Mouse (Mus musculus): ENCODE results near the gene Fam78b. TPM values are rescaled to one million over a fixed set of nuclear protein-coding genes. Genes with fewer than 3 reads are reported as not detected.

The Fam78b gene
- total RNA-seq, 1 experiment, result 0.98 TPM

DNA sequence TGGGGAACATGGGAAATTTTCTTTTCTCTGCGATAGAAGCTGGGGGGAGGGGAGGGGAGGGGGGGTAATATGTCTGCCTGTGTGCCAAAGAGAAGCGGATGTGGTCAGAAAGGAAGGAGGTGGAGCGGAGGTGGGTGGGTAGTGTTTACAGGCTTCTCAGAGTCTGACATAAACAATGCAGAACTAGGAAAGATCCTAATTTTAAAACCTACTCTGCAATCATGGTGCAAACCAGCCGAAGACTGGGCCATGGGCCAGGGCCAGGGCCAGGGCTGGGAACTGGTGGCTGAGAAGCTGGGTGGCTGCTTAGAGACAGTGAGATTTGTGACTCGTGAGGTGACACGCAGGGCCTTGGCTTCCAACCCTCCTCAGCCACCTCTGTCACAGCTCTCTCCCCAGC is 69.1 kb downstream of the Fam78b start:
- no peaks in the 10 kb centered on the region for H3K36me3 ChIP-seq (ENCODE audit: control insufficient read depth, insufficient read depth, low read length, poor library complexity, severe bottlenecking)
- no peaks in the 10 kb centered on the region for H3K9me3 ChIP-seq (ENCODE audit: control insufficient read depth, insufficient read depth, low read depth, low read length)
- no peak overlapping the region for H3K27ac ChIP-seq (ENCODE audit: insufficient read depth, low read depth, low read length, poor library complexity, severe bottlenecking)
- no peaks in the 10 kb centered on the region; a peak in 1 of 4 replicates for H3K4me1 ChIP-seq (ENCODE audit: control insufficient read depth in 2 of 2, insufficient read depth in 2 of 2, low read length in 2 of 2, poor library complexity in 1 of 2)
- no peak overlapping the region for H3K4me3 ChIP-seq (ENCODE audit: insufficient read depth in 1 of 2, low read depth in 1 of 2, low read length in 2 of 2, poor library complexity in 1 of 2, severe bottlenecking in 1 of 2)
- no peak overlapping the region for H3K9ac ChIP-seq (ENCODE audit: insufficient read depth, low read depth, low read length, poor library complexity, severe bottlenecking)
- DNase-seq (ENCODE audit: low read depth, low spot score), result no peak
- in situ Hi-C loops (cut with MboI; ENCODE audit: low sequenced_read_pairs in 2 of 2, unreplicated experiment in 2 of 2), result no loop called here
- no peak for TF ChIP-seq ZC3H11A (IDR thresholded peaks at IDR 0.05; ENCODE audit: borderline replicate concordance, low read depth, low read length)
- no peak for TF ChIP-seq CHD2 (IDR thresholded peaks at IDR 0.05; ENCODE audit: low read depth, low read length)
- TF ChIP-seq ZNF384 (IDR thresholded peaks at IDR 0.05; ENCODE audit: low read depth, low read length), result no peak
- no peak for TF ChIP-seq MAFK (IDR thresholded peaks at IDR 0.05; ENCODE audit: insufficient read depth, low read depth, low read length)

DNA sequence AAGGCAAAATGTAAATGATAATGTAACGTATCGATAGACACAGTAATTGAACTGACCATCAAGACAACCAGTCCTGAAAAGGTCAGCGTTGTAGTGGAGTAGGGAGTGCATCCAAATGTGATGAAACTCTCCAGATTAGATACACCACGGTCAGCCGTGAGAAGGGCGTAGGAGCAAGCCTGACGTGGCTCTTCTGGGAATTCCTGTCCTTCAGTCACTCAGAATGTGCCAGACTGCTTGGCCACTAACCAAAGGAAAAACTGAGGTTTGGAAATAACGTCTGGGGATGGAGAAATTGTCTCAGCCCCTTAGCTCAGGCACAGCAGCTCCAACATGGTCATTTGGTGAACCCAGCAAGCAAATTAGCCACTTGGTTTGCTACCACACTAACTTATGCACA is 74.5 kb downstream of the Fam78b start:
- in situ Hi-C loops (cut with MboI; ENCODE audit: low sequenced_read_pairs in 2 of 2, unreplicated experiment in 2 of 2), result no loop called here
- H3K4me1 ChIP-seq (ENCODE audit: control insufficient read depth in 2 of 2, insufficient read depth in 2 of 2, low read length in 2 of 2, poor library complexity in 1 of 2), result no peaks in the 10 kb centered on the region
- H3K36me3 ChIP-seq (ENCODE audit: control insufficient read depth, insufficient read depth, low read length, poor library complexity, severe bottlenecking), result no peaks in the 10 kb centered on the region
- no peaks in the 10 kb centered on the region for H3K9me3 ChIP-seq (ENCODE audit: control insufficient read depth, insufficient read depth, low read depth, low read length)
- no peak overlapping the region for H3K9ac ChIP-seq (ENCODE audit: insufficient read depth, low read depth, low read length, poor library complexity, severe bottlenecking)
- no peak for TF ChIP-seq HCFC1 (IDR thresholded peaks at IDR 0.05; ENCODE audit: borderline replicate concordance, insufficient read depth, low read length)
- no peak for TF ChIP-seq CHD2 (IDR thresholded peaks at IDR 0.05; ENCODE audit: low read depth, low read length)
- TF ChIP-seq MAFK (IDR thresholded peaks at IDR 0.05; ENCODE audit: insufficient read depth, low read depth, low read length), result no peak
- TF ChIP-seq ZC3H11A (IDR thresholded peaks at IDR 0.05; ENCODE audit: borderline replicate concordance, low read depth, low read length), result no peak
- no peak for TF ChIP-seq ZNF384 (IDR thresholded peaks at IDR 0.05; ENCODE audit: low read depth, low read length)
- DNase-seq (ENCODE audit: low read depth, low spot score), result no peak
- H3K27ac ChIP-seq (ENCODE audit: insufficient read depth, low read depth, low read length, poor library complexity, severe bottlenecking), result no peak overlapping the region
- H3K4me3 ChIP-seq (ENCODE audit: insufficient read depth in 1 of 2, low read depth in 1 of 2, low read length in 2 of 2, poor library complexity in 1 of 2, severe bottlenecking in 1 of 2), result no peak overlapping the region

DNA sequence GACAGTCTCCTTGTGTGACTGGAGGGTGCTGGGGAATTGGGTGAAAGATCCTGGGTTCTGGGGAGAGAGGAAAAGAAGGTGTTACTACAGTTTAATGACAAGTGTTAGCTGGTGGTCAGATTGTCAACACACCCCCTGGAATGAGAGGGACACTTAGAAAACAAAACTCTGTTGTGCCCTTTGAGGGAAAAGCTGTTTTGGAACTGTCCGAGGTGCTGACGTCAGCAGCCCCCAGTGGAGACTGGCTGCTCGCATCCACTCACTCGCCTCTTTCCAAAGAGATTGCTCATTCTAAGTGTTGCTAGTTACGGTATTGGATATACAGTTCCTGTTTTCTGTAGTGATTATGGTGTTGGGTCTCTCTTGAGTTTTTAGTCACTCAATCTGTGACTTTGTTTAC is 78.3 kb downstream of the Fam78b start:
- H3K36me3 ChIP-seq (ENCODE audit: control insufficient read depth, insufficient read depth, low read length, poor library complexity, severe bottlenecking), result no peaks in the 10 kb centered on the region
- no peaks in the 10 kb centered on the region for H3K9me3 ChIP-seq (ENCODE audit: control insufficient read depth, insufficient read depth, low read depth, low read length)
- no peak overlapping the region for H3K9ac ChIP-seq (ENCODE audit: insufficient read depth, low read depth, low read length, poor library complexity, severe bottlenecking)
- in situ Hi-C loops (cut with MboI; ENCODE audit: low sequenced_read_pairs in 2 of 2, unreplicated experiment in 2 of 2), result no loop called here
- H3K4me3 ChIP-seq (ENCODE audit: insufficient read depth in 1 of 2, low read depth in 1 of 2, low read length in 2 of 2, poor library complexity in 1 of 2, severe bottlenecking in 1 of 2), result no peak overlapping the region
- no peaks in the 10 kb centered on the region for H3K4me1 ChIP-seq (ENCODE audit: control insufficient read depth in 2 of 2, insufficient read depth in 2 of 2, low read length in 2 of 2, poor library complexity in 1 of 2)
- H3K27ac ChIP-seq (ENCODE audit: insufficient read depth, low read depth, low read length, poor library complexity, severe bottlenecking), result no peak overlapping the region
- DNase-seq (ENCODE audit: low read depth, low spot score), result peak; percentile 40
- TF ChIP-seq MAFK (IDR thresholded peaks at IDR 0.05; ENCODE audit: insufficient read depth, low read depth, low read length) (peak; percentile 62), HCFC1 (IDR thresholded peaks at IDR 0.05; ENCODE audit: borderline replicate concordance, insufficient read depth, low read length) (no peak)

DNA sequence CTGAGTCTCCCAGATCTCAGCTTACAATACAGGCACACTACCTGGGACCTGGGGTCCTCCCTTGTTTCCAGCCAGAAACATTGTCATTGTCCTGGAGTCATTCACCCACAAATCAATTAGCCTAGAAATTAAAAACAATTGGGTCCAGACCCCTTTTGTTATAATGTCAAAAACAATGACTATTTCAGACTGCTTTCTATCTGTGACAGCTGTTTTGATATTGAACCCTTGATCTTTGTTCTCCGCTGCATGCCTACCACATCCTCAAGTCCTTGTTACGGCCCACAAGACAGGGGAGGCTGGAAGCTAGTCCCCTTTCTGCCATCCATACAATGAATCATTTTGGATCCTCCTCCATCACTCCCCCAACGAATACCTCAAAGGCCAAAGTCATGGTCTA is 80.7 kb downstream of the Fam78b start:
- no peak overlapping the region for H3K4me3 ChIP-seq (ENCODE audit: insufficient read depth in 1 of 2, low read depth in 1 of 2, low read length in 2 of 2, poor library complexity in 1 of 2, severe bottlenecking in 1 of 2)
- H3K36me3 ChIP-seq (ENCODE audit: control insufficient read depth, insufficient read depth, low read length, poor library complexity, severe bottlenecking), result no peaks in the 10 kb centered on the region
- H3K9me3 ChIP-seq (ENCODE audit: control insufficient read depth, insufficient read depth, low read depth, low read length), result no peaks in the 10 kb centered on the region
- no peak for TF ChIP-seq ZC3H11A (IDR thresholded peaks at IDR 0.05; ENCODE audit: borderline replicate concordance, low read depth, low read length)
- DNase-seq (ENCODE audit: low read depth, low spot score), result no peak
- in situ Hi-C loops (cut with MboI; ENCODE audit: low sequenced_read_pairs in 2 of 2, unreplicated experiment in 2 of 2), result no loop called here
- H3K27ac ChIP-seq (ENCODE audit: insufficient read depth, low read depth, low read length, poor library complexity, severe bottlenecking), result no peak overlapping the region
- H3K4me1 ChIP-seq (ENCODE audit: control insufficient read depth in 2 of 2, insufficient read depth in 2 of 2, low read length in 2 of 2, poor library complexity in 1 of 2), result no peaks in the 10 kb centered on the region
- H3K9ac ChIP-seq (ENCODE audit: insufficient read depth, low read depth, low read length, poor library complexity, severe bottlenecking), result no peak overlapping the region

DNA sequence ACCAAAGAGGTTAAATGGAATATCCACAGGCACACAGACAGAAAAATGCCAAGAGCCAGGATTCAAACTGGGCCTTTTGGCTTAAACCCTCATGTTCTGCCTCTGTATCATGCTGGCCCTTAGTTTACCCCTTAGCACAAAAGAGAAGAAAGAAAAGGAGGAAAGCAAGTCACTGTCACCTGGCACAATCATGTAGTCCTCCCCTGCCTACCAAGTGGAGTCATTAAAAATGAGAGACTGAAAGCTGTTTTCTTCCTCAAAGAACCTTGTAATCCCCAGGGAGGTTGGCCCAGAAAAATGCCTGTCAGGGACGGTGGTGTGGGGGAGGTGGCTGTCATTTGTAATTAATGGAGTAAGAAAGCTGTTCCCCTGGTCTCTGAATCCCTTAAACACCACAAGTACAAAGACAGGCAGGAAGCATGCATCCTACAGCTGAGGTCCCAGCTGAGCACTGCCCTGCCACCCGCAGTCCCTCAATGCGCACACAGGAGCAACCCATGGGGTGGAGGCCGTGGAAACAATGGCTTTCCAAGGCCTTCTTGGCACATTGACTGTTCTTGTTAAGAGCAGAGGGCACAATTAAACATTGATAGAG is 81.4 kb downstream of the Fam78b start:
- H3K4me1 ChIP-seq (ENCODE audit: control insufficient read depth in 2 of 2, insufficient read depth in 2 of 2, low read length in 2 of 2, poor library complexity in 1 of 2), result no peaks in the 10 kb centered on the region
- in situ Hi-C loops (cut with MboI; ENCODE audit: low sequenced_read_pairs in 2 of 2, unreplicated experiment in 2 of 2), result no loop called here
- H3K9me3 ChIP-seq (ENCODE audit: control insufficient read depth, insufficient read depth, low read depth, low read length), result no peaks in the 10 kb centered on the region
- H3K4me3 ChIP-seq (ENCODE audit: insufficient read depth in 1 of 2, low read depth in 1 of 2, low read length in 2 of 2, poor library complexity in 1 of 2, severe bottlenecking in 1 of 2), result no peak overlapping the region
- no peak overlapping the region for H3K9ac ChIP-seq (ENCODE audit: insufficient read depth, low read depth, low read length, poor library complexity, severe bottlenecking)
- H3K27ac ChIP-seq (ENCODE audit: insufficient read depth, low read depth, low read length, poor library complexity, severe bottlenecking), result no peak overlapping the region
- DNase-seq (ENCODE audit: low read depth, low spot score), result no peak
- H3K36me3 ChIP-seq (ENCODE audit: control insufficient read depth, insufficient read depth, low read length, poor library complexity, severe bottlenecking), result no peaks in the 10 kb centered on the region
- no peak for TF ChIP-seq CHD2 (IDR thresholded peaks at IDR 0.05; ENCODE audit: low read depth, low read length)
- no peak for TF ChIP-seq HCFC1 (IDR thresholded peaks at IDR 0.05; ENCODE audit: borderline replicate concordance, insufficient read depth, low read length)
- TF ChIP-seq MAFK (IDR thresholded peaks at IDR 0.05; ENCODE audit: insufficient read depth, low read depth, low read length), result no peak
- no peak for TF ChIP-seq ZNF384 (IDR thresholded peaks at IDR 0.05; ENCODE audit: low read depth, low read length)
- TF ChIP-seq ZC3H11A (IDR thresholded peaks at IDR 0.05; ENCODE audit: borderline replicate concordance, low read depth, low read length), result no peak
